Mouse (Mus musculus) cerebellum, postnatal 25 days (tissue): ENCODE data around the gene Cox17.
A peak's percentile ranks its signal among the peaks of the same experiment; 100 is the strongest.

Experiments
- DNase-seq, 2 experiments: peaks; one replicate each; pipeline ENCODE4 v3.0.0; 2021; ENCODE audit warnings: mixed read lengths in 2 of 2

The Cox17 gene

GRCm38 (mm10) chr16:38398266-38398665 lies 51.5 kb downstream of the Cox17 start:
- DNase-seq = no peak

DNA sequence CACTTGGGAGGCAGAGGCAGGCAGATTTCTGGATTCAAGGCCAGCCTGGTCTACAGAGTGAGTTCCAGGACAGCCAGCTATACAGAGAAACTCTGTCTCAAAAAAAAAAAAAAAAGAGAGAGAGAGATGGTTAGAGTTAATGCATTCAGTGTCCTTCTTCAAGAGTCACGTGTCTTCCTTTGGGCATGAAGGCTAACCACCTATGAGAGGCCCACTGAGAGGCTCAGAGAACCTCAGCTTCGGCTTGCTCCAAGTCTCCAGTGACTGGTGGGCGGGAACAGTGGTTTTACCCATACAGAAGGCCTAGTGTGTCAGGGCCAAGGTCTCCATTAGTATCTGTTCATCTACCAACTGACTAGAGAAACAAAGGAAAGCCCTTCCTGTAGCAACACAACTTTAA lies 52.3 kb downstream of the Cox17 start:
- DNase-seq = no peak

- DNase-seq = peak; percentile 37 to 46
These were observed 52.9 kb downstream of the Cox17 start for GRCm38 (mm10) chr16:38399531-38400231.

GRCm38 (mm10) chr16:38400311-38400960 lies 53.6 kb downstream of the Cox17 start:
- DNase-seq = no peak

DNA sequence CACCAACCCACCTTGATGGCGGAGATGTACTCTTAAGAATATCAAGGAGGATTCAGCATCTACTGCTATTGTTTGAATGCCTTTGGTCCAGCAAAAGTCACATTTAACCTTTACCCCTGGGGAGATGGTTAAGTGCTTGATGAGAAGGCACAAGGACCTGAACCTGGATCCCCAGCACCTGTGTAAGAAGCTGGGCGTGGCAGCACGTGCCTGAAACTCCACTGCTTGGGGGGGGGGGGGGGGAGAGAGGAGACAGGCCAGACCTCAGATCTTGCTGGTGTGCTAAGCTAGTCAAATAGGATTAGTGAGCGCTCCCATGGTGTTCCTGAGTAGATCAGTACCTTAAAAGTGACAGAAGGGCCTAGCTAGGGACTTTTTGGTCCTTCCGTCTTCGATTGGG lies 54.7 kb downstream of the Cox17 start:
- no peak for DNase-seq
